Mouse (Mus musculus): Measurements from ENCODE around the gene Bcl10.
"Not testable (repeated sequence)": the region's sequence is repeated elsewhere in the genome, so short reads cannot be mapped to it uniquely, and the experiment has no call there.

Bcl10 gene

GRCm38 (mm10) chr3:145922019-145922854 lies at the start of gene Bcl10:
Gene Bcl10, plus strand, starts transcription at chr3:145922804.
- DNase-seq (ENCODE audit: low read depth) = no peak

- no peak for DNase-seq (ENCODE audit: low read depth)
These were observed 49.3 kb upstream of the Bcl10 start for GRCm38 (mm10) chr3:145873271-145873670.

GRCm38 (mm10) chr3:145874126-145874525 lies 48.5 kb upstream of the Bcl10 start:
- DNase-seq (ENCODE audit: low read depth) = no peak

- no peak for DNase-seq (ENCODE audit: low read depth)
These were observed 46.5 kb upstream of the Bcl10 start for GRCm38 (mm10) chr3:145876120-145876519.

- DNase-seq (ENCODE audit: low read depth) = not testable (repeated sequence)
These were observed 43.7 kb upstream of the Bcl10 start for GRCm38 (mm10) chr3:145878867-145879266.

GRCm38 (mm10) chr3:145880335-145880734 lies 42.3 kb upstream of the Bcl10 start:
- DNase-seq (ENCODE audit: low read depth) = no peak

GRCm38 (mm10) chr3:145882076-145882874 lies 40.3 kb upstream of the Bcl10 start:
- no peak for DNase-seq (ENCODE audit: low read depth)

GRCm38 (mm10) chr3:145883233-145883632 lies 39.4 kb upstream of the Bcl10 start:
- no peak for DNase-seq (ENCODE audit: low read depth)

GRCm38 (mm10) chr3:145885376-145885775 lies 37.2 kb upstream of the Bcl10 start:
- peak; percentile 91 for DNase-seq (ENCODE audit: low read depth)

- DNase-seq (ENCODE audit: low read depth) = no peak
These were observed 36.6 kb upstream of the Bcl10 start for GRCm38 (mm10) chr3:145885851-145886464.

GRCm38 (mm10) chr3:145887430-145887971 lies 35.1 kb upstream of the Bcl10 start:
- DNase-seq (ENCODE audit: low read depth) = no peak

- DNase-seq (ENCODE audit: low read depth) = no peak
These were observed 32.1 kb upstream of the Bcl10 start for GRCm38 (mm10) chr3:145890346-145891132.

- DNase-seq (ENCODE audit: low read depth) = peak; percentile 78
These were observed 30.2 kb upstream of the Bcl10 start for GRCm38 (mm10) chr3:145892451-145892850.

- no peak for DNase-seq (ENCODE audit: low read depth)
These were observed 28.5 kb upstream of the Bcl10 start for GRCm38 (mm10) chr3:145894131-145894530.

GRCm38 (mm10) chr3:145897749-145898148 lies 24.9 kb upstream of the Bcl10 start:
- DNase-seq (ENCODE audit: low read depth) = no peak

- DNase-seq (ENCODE audit: low read depth) = no peak
These were observed 22.8 kb upstream of the Bcl10 start for GRCm38 (mm10) chr3:145899832-145900231.

- DNase-seq (ENCODE audit: low read depth) = no peak
These were observed 19.1 kb upstream of the Bcl10 start for GRCm38 (mm10) chr3:145903530-145903929.

- DNase-seq (ENCODE audit: low read depth) = no peak
These were observed 17.5 kb upstream of the Bcl10 start for GRCm38 (mm10) chr3:145904850-145905776.

GRCm38 (mm10) chr3:145906582-145906981 lies 16.0 kb upstream of the Bcl10 start:
- DNase-seq (ENCODE audit: low read depth) = no peak

GRCm38 (mm10) chr3:145912512-145912911 lies 10.1 kb upstream of the Bcl10 start:
- DNase-seq (ENCODE audit: low read depth) = no peak

Data from fibroblast of lung, adult 2 months (primary cell).